Comparison of ENCODE assay signal across 17 mouse cellular contexts in the genomic region with DNA sequence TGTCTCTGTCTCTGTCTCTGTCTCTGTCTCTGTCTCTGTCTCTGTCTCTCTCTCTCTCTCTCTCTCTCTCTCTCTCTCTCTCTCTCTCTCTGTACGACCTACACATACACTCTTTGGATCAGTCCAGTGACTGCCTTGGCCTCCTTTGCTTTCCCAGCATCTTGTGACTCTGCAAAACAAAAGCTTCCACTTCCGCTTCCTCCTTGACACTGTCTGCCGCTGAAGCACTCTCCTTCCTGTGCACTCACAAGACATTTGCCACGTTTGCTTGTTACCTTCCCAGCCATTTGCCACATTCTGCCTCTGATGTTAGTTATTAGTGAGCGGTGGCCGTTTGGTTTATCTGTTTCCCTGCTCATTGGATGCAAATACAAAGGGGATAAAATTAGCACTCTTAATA. TPM values are rescaled to one million over a fixed set of nuclear protein-coding genes. Genes with fewer than 3 reads are reported as not detected.
DNase-seq lines count a peak whose midpoint lies in the region; ATAC-seq lines count a peak whose summit lies in the region.
"Had no signal": no experiment of that assay in that cellular context is flagged by ENCODE, and none has a peak within 500 bp of the region (broad histone marks: within the 10 kb centered on the region; RNA-seq: fewer than 3 reads in every experiment).

No protein-coding gene starts in this region.

- H3K79me2 ChIP-seq in macrophage (ENCODE audit: inconsistent target) = no peaks in the 10 kb centered on the region

- H3K27ac ChIP-seq in midbrain, embryonic 10.5 days (replicated peaks) = 0 out of 2 replicates have a peak overlapping the region, but pooled peaks have one; percentile 13
- no peak overlapping the region for H3K27ac ChIP-seq in midbrain, embryonic 15.5 days
- peak overlapping the region; percentile 28 for H3K27ac ChIP-seq in macrophage
- H3K27ac ChIP-seq in hindbrain, embryonic 14.5 days = no peak overlapping the region
- H3K27ac ChIP-seq: kidney, embryonic 15.5 days had no signal

- no peak overlapping the region for H3K9ac ChIP-seq in midbrain, embryonic 15.5 days
- H3K9ac ChIP-seq in hindbrain, embryonic 14.5 days = no peak overlapping the region
- H3K9ac ChIP-seq: kidney, embryonic 15.5 days had no signal

- no peak overlapping the region for H3K4me3 ChIP-seq in midbrain, embryonic 10.5 days
- no peak overlapping the region for H3K4me3 ChIP-seq in midbrain, embryonic 15.5 days
- no peak overlapping the region for H3K4me3 ChIP-seq in macrophage (ENCODE audit: inconsistent target)
- H3K4me3 ChIP-seq in hindbrain, embryonic 14.5 days (replicated peaks; ENCODE audit: low read length) = no peak overlapping the region
- H3K4me3 ChIP-seq: kidney, embryonic 15.5 days had no signal

- no peaks in the 10 kb centered on the region for H3K9me3 ChIP-seq in midbrain, embryonic 10.5 days (replicated peaks)
- H3K9me3 ChIP-seq in midbrain, embryonic 15.5 days = no peaks in the 10 kb centered on the region
- H3K9me3 ChIP-seq in hindbrain, embryonic 14.5 days (ENCODE audit: control insufficient read depth, low read length) = no peaks in the 10 kb centered on the region
- H3K9me3 ChIP-seq: G1E; kidney, embryonic 15.5 days had no signal

- H3K36me3 ChIP-seq in midbrain, embryonic 10.5 days = no peaks in the 10 kb centered on the region
- no peaks in the 10 kb centered on the region for H3K36me3 ChIP-seq in midbrain, embryonic 15.5 days (replicated peaks)
- no peaks in the 10 kb centered on the region for H3K36me3 ChIP-seq in macrophage (ENCODE audit: inconsistent target)
- no peaks in the 10 kb centered on the region for H3K36me3 ChIP-seq in hindbrain, embryonic 14.5 days (replicated peaks; ENCODE audit: control insufficient read depth, insufficient read depth)
- H3K36me3 ChIP-seq: G1E; kidney, embryonic 15.5 days had no signal

- no peak overlapping the region for H3K4me2 ChIP-seq in midbrain, embryonic 15.5 days
- H3K4me2 ChIP-seq in hindbrain, embryonic 14.5 days (replicated peaks) = no peak overlapping the region
- H3K4me2 ChIP-seq: kidney, embryonic 15.5 days had no signal

- no peaks in the 10 kb centered on the region for H3K27me3 ChIP-seq in midbrain, embryonic 10.5 days (ENCODE audit: low read depth, poor library complexity, severe bottlenecking)
- H3K27me3 ChIP-seq in midbrain, embryonic 15.5 days (replicated peaks) = no peaks in the 10 kb centered on the region
- no peaks in the 10 kb centered on the region for H3K27me3 ChIP-seq in hindbrain, embryonic 14.5 days (ENCODE audit: control insufficient read depth, insufficient read depth, low read length)
- H3K27me3 ChIP-seq: kidney, embryonic 15.5 days had no signal

- 61% methylated on average over 6 of the region's 6 CpGs for WGBS in midbrain, embryonic 10.5 days
- 54% methylated on average over 6 of the region's 6 CpGs for WGBS in midbrain, embryonic 15.5 days
- WGBS in macrophage (ENCODE audit: missing documents) = 30% methylated on average over 6 of the region's 6 CpGs
- 62% methylated on average over 6 of the region's 6 CpGs for WGBS in hindbrain, embryonic 14.5 days

- ATAC-seq in midbrain, embryonic 15.5 days (replicated peaks) = no peak
- ATAC-seq in hindbrain, embryonic 14.5 days (ENCODE audit: low FRiP score) = no peak
- ATAC-seq: hindbrain, embryonic 16.5 days had no signal

- H3K4me1 ChIP-seq in midbrain, embryonic 10.5 days = no peaks in the 10 kb centered on the region
- H3K4me1 ChIP-seq in midbrain, embryonic 15.5 days = no peaks in the 10 kb centered on the region
- no peaks in the 10 kb centered on the region for H3K4me1 ChIP-seq in hindbrain, embryonic 14.5 days (replicated peaks; ENCODE audit: control insufficient read depth, insufficient read depth, low read length)
- H3K4me1 ChIP-seq: kidney, embryonic 15.5 days had no signal

- no peak for DNase-seq in midbrain, embryonic 10.5 days (ENCODE audit: low spot score)
- peak; percentile 30 for DNase-seq in ZHBTc4 (ENCODE audit: low read depth, low spot score)
- DNase-seq in thymus, postnatal 4 days = peak; percentile 20
- DNase-seq in spleen, postnatal 10 days (ENCODE audit: low spot score in 2 of 2) = no peak
- no peak for DNase-seq in hindbrain, embryonic 14.5 days (ENCODE audit: low spot score)
- DNase-seq: cerebellum, adult 18-20 months; embryo, embryonic 11 days; left cerebral cortex, postnatal 4 days; right cerebral cortex, postnatal 14 days had no signal

RNA-seq across cellular contexts. Expression of gene Gzmk, which starts 16.4 kb away (rescaled TPM):
- polyA plus RNA-seq in midbrain, embryonic 10.5 days (2016; fragmentation: Nextera tagmentation; extraction: Ambion mirVana) = not detected in 2 replicates
- not detected in 2 replicates for polyA plus RNA-seq in midbrain, embryonic 15.5 days (2015; fragmentation: Nextera tagmentation; extraction: Ambion mirVana)
- not detected for total RNA-seq in macrophage (2018; cell fraction: chromatin; rRNA removed)
- not detected for total RNA-seq in macrophage (2018; cell fraction: cytosol; rRNA removed)
- not detected for total RNA-seq in macrophage (2018; cell fraction: nucleus; rRNA removed)
- not detected in 3 replicates for polyA plus RNA-seq in macrophage (2018)
- polyA plus RNA-seq in hindbrain, embryonic 14.5 days (2014; fragmentation: Nextera tagmentation; extraction: Ambion mirVana) = not detected in 2 replicates
- total RNA-seq: G1E; gastrocnemius, postnatal 4 days; left cerebral cortex, postnatal 4 days had no signal
- polyA plus RNA-seq: G1E; heart, postnatal 0 days; hindbrain, embryonic 16.5 days; kidney, embryonic 15.5 days; liver, embryonic 16.5 days had no signal

RNA-seq across cellular contexts. Expression of gene Esm1, which starts 32.7 kb away (rescaled TPM):
- 1.8 and 2.6 TPM in 2 replicates for polyA plus RNA-seq in midbrain, embryonic 10.5 days (2016; fragmentation: Nextera tagmentation; extraction: Ambion mirVana)
- 1.9 and 2.3 TPM in 2 replicates for polyA plus RNA-seq in midbrain, embryonic 15.5 days (2015; fragmentation: Nextera tagmentation; extraction: Ambion mirVana)
- total RNA-seq in macrophage (2018; cell fraction: chromatin; rRNA removed) = not detected
- total RNA-seq in macrophage (2018; cell fraction: cytosol; rRNA removed) = not detected
- not detected for total RNA-seq in macrophage (2018; cell fraction: nucleus; rRNA removed)
- 0.22 TPM in 1 of 3 replicates, not detected in the others for polyA plus RNA-seq in macrophage (2018)
- 1.2 and 1.8 TPM in 2 replicates for polyA plus RNA-seq in hindbrain, embryonic 14.5 days (2014; fragmentation: Nextera tagmentation; extraction: Ambion mirVana)
- total RNA-seq: G1E had no signal
- polyA plus RNA-seq: G1E had no signal

RNA-seq across cellular contexts. Expression of gene BC067074, which starts 50.8 kb away (rescaled TPM):
- polyA plus RNA-seq in midbrain, embryonic 10.5 days (2016; fragmentation: Nextera tagmentation; extraction: Ambion mirVana) = 1.3 and 1.5 TPM in 2 replicates
- 0.77 and 0.80 TPM in 2 replicates for polyA plus RNA-seq in midbrain, embryonic 15.5 days (2015; fragmentation: Nextera tagmentation; extraction: Ambion mirVana)
- under 1 TPM in 1 of 26 experiments, not detected in 25; 0.60 TPM for total RNA-seq in macrophage (2018; cell fraction: chromatin; rRNA removed)
- total RNA-seq in macrophage (2018; cell fraction: cytosol; rRNA removed) = under 1 TPM in 1 of 26 experiments, not detected in 25; 0.07 TPM
- under 1 TPM in 1 of 26 experiments, not detected in 25; 0.21 TPM for total RNA-seq in macrophage (2018; cell fraction: nucleus; rRNA removed)
- not detected in 3 replicates for polyA plus RNA-seq in macrophage (2018)
- 1.0 TPM in 2 replicates for polyA plus RNA-seq in hindbrain, embryonic 14.5 days (2014; fragmentation: Nextera tagmentation; extraction: Ambion mirVana)
- polyA plus RNA-seq: G1E had no signal

Comparison
In these comparisons a context has a peak if more than half of its experiments do, and no peak if none do; other contexts are left out.
1. H3K27ac ChIP-seq: peak in midbrain, embryonic 10.5 days (single experiment) and macrophage (single experiment); none in midbrain, embryonic 15.5 days (single experiment) and hindbrain, embryonic 14.5 days (single experiment).
2. DNase-seq: peak in ZHBTc4 (single experiment) and thymus, postnatal 4 days (single experiment); none in midbrain, embryonic 10.5 days (single experiment), spleen, postnatal 10 days (0 of 2) and hindbrain, embryonic 14.5 days (single experiment).